Mouse (Mus musculus) thymus, postnatal 0 days (tissue): ENCODE data around the gene Rasgef1a. TPM values are rescaled to one million over a fixed set of nuclear protein-coding genes. Genes with fewer than 3 reads are reported as not detected.

Experiments
- DNase-seq: peaks from one replicate; pipeline ENCODE4 v3.0.0-alpha.2; 2015; ENCODE audit warnings: low spot score
- polyA plus RNA-seq: library from polyadenylated mRNA; unstranded; fragments of >200 nt; fragmentation: Nextera tagmentation; extraction: Ambion mirVana; gene quantifications from 2 replicates; pipeline ENCODE4 v1.2.1, GENCODE M21; 2015

The Rasgef1a gene
- 0.18 and 0.39 TPM in 2 replicates for polyA plus RNA-seq

GRCm38 (mm10) chr6:118010756-118011615 lies at the start of gene Rasgef1a:
Rasgef1a (plus strand) TSS chr6:118011438.
- no peak for DNase-seq

GRCm38 (mm10) chr6:117963201-117963600 lies 48.0 kb upstream of the Rasgef1a start:
- DNase-seq, result no peak

- no peak for DNase-seq
These were observed 44.5 kb upstream of the Rasgef1a start for GRCm38 (mm10) chr6:117966729-117967128.

GRCm38 (mm10) chr6:117987173-117987572 lies 24.1 kb upstream of the Rasgef1a start:
- DNase-seq, result no peak

- DNase-seq, result no peak
These were observed 22.0 kb upstream of the Rasgef1a start for GRCm38 (mm10) chr6:117989209-117989608.

- DNase-seq, result no peak
These were observed 20.6 kb upstream of the Rasgef1a start for GRCm38 (mm10) chr6:117990649-117991048.

- DNase-seq, result no peak
These were observed 19.9 kb upstream of the Rasgef1a start for GRCm38 (mm10) chr6:117991297-117991696.

GRCm38 (mm10) chr6:117991928-117992327 lies 19.3 kb upstream of the Rasgef1a start:
- no peak for DNase-seq

- DNase-seq, result no peak
These were observed 16.1 kb upstream of the Rasgef1a start for GRCm38 (mm10) chr6:117995168-117995567.

GRCm38 (mm10) chr6:118001272-118001671 lies 10.0 kb upstream of the Rasgef1a start:
- peak; percentile 6 for DNase-seq

- no peak for DNase-seq
These were observed 3.9 kb upstream of the Rasgef1a start for GRCm38 (mm10) chr6:118007302-118007701.

- no peak for DNase-seq
These were observed 3.2 kb upstream of the Rasgef1a start for GRCm38 (mm10) chr6:118007843-118008539.

- no peak for DNase-seq
These were observed 982 bp upstream of the Rasgef1a start for GRCm38 (mm10) chr6:118010256-118010655.

GRCm38 (mm10) chr6:118011616-118012316 lies 528 bp downstream of the Rasgef1a start:
- DNase-seq, result no peak

GRCm38 (mm10) chr6:118012317-118012700 lies 1.1 kb downstream of the Rasgef1a start:
- DNase-seq, result no peak

GRCm38 (mm10) chr6:118012987-118013866 lies 2.0 kb downstream of the Rasgef1a start:
- no peak for DNase-seq

GRCm38 (mm10) chr6:118014881-118015280 lies 3.6 kb downstream of the Rasgef1a start:
- DNase-seq, result no peak

GRCm38 (mm10) chr6:118015971-118016370 lies 4.7 kb downstream of the Rasgef1a start:
- no peak for DNase-seq

GRCm38 (mm10) chr6:118018666-118019065 lies 7.4 kb downstream of the Rasgef1a start:
- no peak for DNase-seq

GRCm38 (mm10) chr6:118019569-118019968 lies 8.3 kb downstream of the Rasgef1a start:
- DNase-seq, result no peak
